Mouse (Mus musculus): ENCODE results near the gene Cd244a.

The Cd244a gene

GRCm38 (mm10) chr1:171577168-171577567 is 18.2 kb downstream of the Cd244a start:
- DNase-seq (ENCODE audit: low spot score in 2 of 2), result no peak

- DNase-seq (ENCODE audit: low spot score in 2 of 2), result no peak
Observed at GRCm38 (mm10) chr1:171584584-171584983, 25.6 kb downstream of the Cd244a start.

GRCm38 (mm10) chr1:171604686-171605085 is 45.7 kb downstream of the Cd244a start:
- DNase-seq (ENCODE audit: low spot score in 2 of 2), result no peak

- no peak for DNase-seq (ENCODE audit: low spot score in 2 of 2)
Observed at GRCm38 (mm10) chr1:171606656-171607055, 47.7 kb downstream of the Cd244a start.

- peak; percentile 78 to 84 for DNase-seq (ENCODE audit: low spot score in 2 of 2)
Observed at GRCm38 (mm10) chr1:171607176-171607575, 48.2 kb downstream of the Cd244a start, which contains the start of gene Ly9. Ly9 (minus strand) TSS chr1:171607410.

GRCm38 (mm10) chr1:171610026-171610425 is 51.0 kb downstream of the Cd244a start:
- DNase-seq (ENCODE audit: low spot score in 2 of 2), result peak; percentile 31 to 48

- no peak for DNase-seq (ENCODE audit: low spot score in 2 of 2)
Observed at GRCm38 (mm10) chr1:171610781-171611180, 51.8 kb downstream of the Cd244a start.

GRCm38 (mm10) chr1:171613962-171614361 is 55.0 kb downstream of the Cd244a start:
- peak in 1 of 2 experiments; percentile 42 for DNase-seq (ENCODE audit: low spot score in 2 of 2)

GRCm38 (mm10) chr1:171616881-171617515 is 58.0 kb downstream of the Cd244a start:
- peak; percentile 28 to 50 for DNase-seq (ENCODE audit: low spot score in 2 of 2)

GRCm38 (mm10) chr1:171619001-171619400 is 60.0 kb downstream of the Cd244a start:
- DNase-seq (ENCODE audit: low spot score in 2 of 2), result peak; percentile 85 to 86

GRCm38 (mm10) chr1:171619645-171620044 is 60.7 kb downstream of the Cd244a start:
- DNase-seq (ENCODE audit: low spot score in 2 of 2), result no peak

- no peak for DNase-seq (ENCODE audit: low spot score in 2 of 2)
Observed at GRCm38 (mm10) chr1:171620091-171620490, 61.1 kb downstream of the Cd244a start.

- DNase-seq (ENCODE audit: low spot score in 2 of 2), result no peak
Observed at GRCm38 (mm10) chr1:171627801-171628200, 68.8 kb downstream of the Cd244a start.

- no peak for DNase-seq (ENCODE audit: low spot score in 2 of 2)
Observed at GRCm38 (mm10) chr1:171629168-171629567, 70.2 kb downstream of the Cd244a start.

- no peak for DNase-seq (ENCODE audit: low spot score in 2 of 2)
Observed at GRCm38 (mm10) chr1:171630041-171630440, 71.0 kb downstream of the Cd244a start.

- no peak for DNase-seq (ENCODE audit: low spot score in 2 of 2)
Observed at GRCm38 (mm10) chr1:171630912-171631311, 71.9 kb downstream of the Cd244a start.

GRCm38 (mm10) chr1:171631447-171631846 is 72.5 kb downstream of the Cd244a start:
- DNase-seq (ENCODE audit: low spot score in 2 of 2), result peak; percentile 52 to 57

GRCm38 (mm10) chr1:171635696-171636095 is 76.7 kb downstream of the Cd244a start:
- no peak for DNase-seq (ENCODE audit: low spot score in 2 of 2)

GRCm38 (mm10) chr1:171637101-171637500 is 78.1 kb downstream of the Cd244a start:
- no peak for DNase-seq (ENCODE audit: low spot score in 2 of 2)

GRCm38 (mm10) chr1:171638686-171639085 is 79.7 kb downstream of the Cd244a start:
- no peak for DNase-seq (ENCODE audit: low spot score in 2 of 2)

GRCm38 (mm10) chr1:171640796-171641195 is 81.8 kb downstream of the Cd244a start:
- DNase-seq (ENCODE audit: low spot score in 2 of 2), result no peak

GRCm38 (mm10) chr1:171643612-171644011 is 84.6 kb downstream of the Cd244a start:
- peak; percentile 60 to 69 for DNase-seq (ENCODE audit: low spot score in 2 of 2)

- DNase-seq (ENCODE audit: low spot score in 2 of 2), result peak in 1 of 2 experiments; percentile 42
Observed at GRCm38 (mm10) chr1:171646429-171646940, 87.5 kb downstream of the Cd244a start.

GRCm38 (mm10) chr1:171647716-171648115 is 88.7 kb downstream of the Cd244a start:
- peak; percentile 44 to 57 for DNase-seq (ENCODE audit: low spot score in 2 of 2)
